Mouse (Mus musculus): Measurements from ENCODE around the gene Rffl. TPM values are rescaled to one million over a fixed set of nuclear protein-coding genes. Genes with fewer than 3 reads are reported as not detected.
"Not testable (repeated sequence)": the region's sequence is repeated elsewhere in the genome, so short reads cannot be mapped to it uniquely, and the experiment has no call there.

Gene Rffl
- polyA plus RNA-seq, 1 experiment from 2014 or later, result 9.7 TPM

DNA sequence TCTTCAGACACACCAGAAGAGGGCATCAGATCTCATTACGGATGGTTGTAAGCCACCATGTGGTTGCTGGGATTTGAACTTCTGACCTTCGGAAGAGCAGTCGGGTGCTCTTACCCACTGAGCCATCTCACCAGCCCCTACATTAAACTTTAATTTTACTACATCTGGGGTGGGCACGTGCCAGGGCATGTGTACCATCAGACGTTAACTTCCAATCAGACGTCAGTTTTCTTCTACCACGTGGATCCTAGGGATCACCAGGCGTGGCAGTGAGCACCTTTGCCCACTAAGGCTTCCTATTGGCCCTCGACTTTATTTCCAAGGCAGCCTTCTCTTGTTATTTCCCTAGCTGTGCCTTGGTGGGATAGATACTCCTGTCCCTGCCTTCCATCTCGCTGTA, 38.6 kb downstream of the Rffl start:
- DNase-seq (ENCODE audit: low spot score), result not testable (repeated sequence)

GRCm38 (mm10) chr11:82831008-82831893, 39.8 kb downstream of the Rffl start:
- Histone ChIP-seq H3K27ac (replicated peaks; ENCODE audit: low read depth, low read length) (0 out of 2 replicates have a peak overlapping the region, but pooled peaks have one; percentile 7), H3K4me3 (ENCODE audit: low read depth, low read length) (no peak overlapping the region), H3K4me1 (ENCODE audit: control insufficient read depth, insufficient read depth, low read length) (peaks cover 10% of the 10 kb centered on the region), H3K4me2 (ENCODE audit: low read depth, low read length) (peak overlapping the region; percentile 38), H3K27me3 (replicated peaks; ENCODE audit: control insufficient read depth, insufficient read depth, low read length) (no peaks in the 10 kb centered on the region), H3K36me3 (ENCODE audit: control insufficient read depth, insufficient read depth, low read length) (no peaks in the 10 kb centered on the region), H3K9me3 (ENCODE audit: control insufficient read depth, low read length) (no peaks in the 10 kb centered on the region), H3K9ac (ENCODE audit: low read depth, low read length) (peak overlapping the region; percentile 30; the same call in 1 of the 2 replicates)
- ATAC-seq (ENCODE audit: low read depth) (peak; percentile 65; the same call in 1 of the 2 replicates), DNase-seq (ENCODE audit: low spot score) (peak; percentile 64)
- WGBS, result 9% methylated on average over 10 of the region's 10 CpGs

More for the DNA sequence above, 38.6 kb downstream of the Rffl start:
- WGBS, result 74% methylated on average over 10 of the region's 10 CpGs
- H3K27ac ChIP-seq (replicated peaks; ENCODE audit: low read depth, low read length); H3K27me3 ChIP-seq (replicated peaks; ENCODE audit: control insufficient read depth, insufficient read depth, low read length); H3K36me3 ChIP-seq (ENCODE audit: control insufficient read depth, insufficient read depth, low read length); ATAC-seq (ENCODE audit: low read depth); H3K4me3 ChIP-seq (ENCODE audit: low read depth, low read length); H3K9ac ChIP-seq (ENCODE audit: low read depth, low read length); H3K9me3 ChIP-seq (ENCODE audit: control insufficient read depth, low read length); H3K4me1 ChIP-seq (ENCODE audit: control insufficient read depth, insufficient read depth, low read length); H3K4me2 ChIP-seq (ENCODE audit: low read depth, low read length): not testable (repeated sequence)

GRCm38 (mm10) chr11:82826818-82827217, 44.2 kb downstream of the Rffl start:
- Histone ChIP-seq H3K4me3 (ENCODE audit: low read depth, low read length) (no peak overlapping the region), H3K9ac (ENCODE audit: low read depth, low read length) (no peak overlapping the region), H3K27ac (replicated peaks; ENCODE audit: low read depth, low read length) (no peak overlapping the region), H3K27me3 (replicated peaks; ENCODE audit: control insufficient read depth, insufficient read depth, low read length) (no peaks in the 10 kb centered on the region), H3K9me3 (ENCODE audit: control insufficient read depth, low read length) (no peaks in the 10 kb centered on the region), H3K36me3 (ENCODE audit: control insufficient read depth, insufficient read depth, low read length) (no peaks in the 10 kb centered on the region), H3K4me2 (ENCODE audit: low read depth, low read length) (no peak overlapping the region), H3K4me1 (ENCODE audit: control insufficient read depth, insufficient read depth, low read length) (peaks cover 9% of the 10 kb centered on the region)
- ATAC-seq (ENCODE audit: low read depth) (no peak), DNase-seq (ENCODE audit: low spot score) (no peak)

DNA sequence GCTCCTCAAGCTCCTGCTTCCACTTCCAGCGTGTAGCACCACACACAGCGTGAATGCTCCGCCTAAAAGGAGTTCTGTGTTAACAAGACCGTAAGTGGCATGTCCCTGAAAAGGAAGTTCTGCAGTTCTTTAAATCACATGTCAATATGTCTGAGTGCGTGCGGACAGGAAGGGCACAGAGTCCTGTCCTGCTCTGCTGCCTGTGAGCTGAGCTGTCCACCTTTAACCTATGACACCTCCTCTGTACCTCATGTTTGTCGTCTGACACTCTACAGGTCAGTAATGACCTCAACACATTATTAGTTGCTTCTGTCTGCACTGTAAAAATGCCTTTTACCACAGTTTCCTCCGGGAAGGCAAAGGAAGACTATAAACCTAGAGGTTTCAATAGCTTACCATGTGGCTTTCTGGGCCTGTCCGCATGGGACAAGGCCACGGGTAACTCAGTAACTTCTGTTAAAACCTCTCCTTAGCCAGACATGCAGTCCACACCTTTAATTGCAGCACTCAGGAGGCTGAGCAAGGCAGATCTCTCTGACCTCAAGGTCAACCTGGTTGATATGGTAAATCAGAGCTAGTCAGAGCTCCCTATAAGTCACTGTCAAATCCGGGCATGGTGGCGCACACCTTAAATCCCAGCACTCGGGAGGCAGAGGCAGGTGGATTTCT, 50.1 kb downstream of the Rffl start:
- Histone ChIP-seq H3K27me3 (replicated peaks; ENCODE audit: control insufficient read depth, insufficient read depth, low read length) (no peaks in the 10 kb centered on the region), H3K4me2 (ENCODE audit: low read depth, low read length) (no peak overlapping the region), H3K9me3 (ENCODE audit: control insufficient read depth, low read length) (no peaks in the 10 kb centered on the region), H3K27ac (replicated peaks; ENCODE audit: low read depth, low read length) (no peak overlapping the region), H3K36me3 (ENCODE audit: control insufficient read depth, insufficient read depth, low read length) (no peaks in the 10 kb centered on the region), H3K9ac (ENCODE audit: low read depth, low read length) (no peak overlapping the region), H3K4me3 (ENCODE audit: low read depth, low read length) (no peak overlapping the region), H3K4me1 (ENCODE audit: control insufficient read depth, insufficient read depth, low read length) (no peaks in the 10 kb centered on the region)
- WGBS, result 77% methylated on average over 13 of the region's 13 CpGs
- ATAC-seq (ENCODE audit: low read depth) (no peak), DNase-seq (ENCODE audit: low spot score) (no peak)

GRCm38 (mm10) chr11:82819350-82819749, 51.7 kb downstream of the Rffl start:
- no peaks in the 10 kb centered on the region for H3K9me3 ChIP-seq (ENCODE audit: control insufficient read depth, low read length)

GRCm38 (mm10) chr11:82808485-82808884, 62.5 kb downstream of the Rffl start:
- H3K4me2 ChIP-seq (ENCODE audit: low read depth, low read length), result no peak overlapping the region
- H3K36me3 ChIP-seq (ENCODE audit: control insufficient read depth, insufficient read depth, low read length), result peaks cover 3% of the 10 kb centered on the region; the same call in 1 of the 2 replicates
- H3K9ac ChIP-seq (ENCODE audit: low read depth, low read length), result no peak overlapping the region
- WGBS, result 73% methylated on average over 5 of the region's 5 CpGs
- no peaks in the 10 kb centered on the region for H3K4me1 ChIP-seq (ENCODE audit: control insufficient read depth, insufficient read depth, low read length)
- no peak overlapping the region for H3K4me3 ChIP-seq (ENCODE audit: low read depth, low read length)
- ATAC-seq (ENCODE audit: low read depth) (no peak), DNase-seq (ENCODE audit: low spot score) (no peak)
- no peaks in the 10 kb centered on the region for H3K9me3 ChIP-seq (ENCODE audit: control insufficient read depth, low read length)
- H3K27ac ChIP-seq (replicated peaks; ENCODE audit: low read depth, low read length), result no peak overlapping the region
- no peaks in the 10 kb centered on the region for H3K27me3 ChIP-seq (replicated peaks; ENCODE audit: control insufficient read depth, insufficient read depth, low read length)

More at GRCm38 (mm10) chr11:82819350-82819749, 51.7 kb downstream of the Rffl start:
- H3K4me3 ChIP-seq (ENCODE audit: low read depth, low read length), result no peak overlapping the region
- ATAC-seq (ENCODE audit: low read depth) (no peak), DNase-seq (ENCODE audit: low spot score) (peak; percentile 33)
- H3K4me1 ChIP-seq (ENCODE audit: control insufficient read depth, insufficient read depth, low read length), result no peaks in the 10 kb centered on the region
- no peak overlapping the region for H3K4me2 ChIP-seq (ENCODE audit: low read depth, low read length)
- H3K36me3 ChIP-seq (ENCODE audit: control insufficient read depth, insufficient read depth, low read length), result no peaks in the 10 kb centered on the region
- no peaks in the 10 kb centered on the region for H3K27me3 ChIP-seq (replicated peaks; ENCODE audit: control insufficient read depth, insufficient read depth, low read length)
- H3K9ac ChIP-seq (ENCODE audit: low read depth, low read length), result no peak overlapping the region
- no peak overlapping the region for H3K27ac ChIP-seq (replicated peaks; ENCODE audit: low read depth, low read length)
- 63% methylated on average over 4 of the region's 4 CpGs for WGBS

DNA sequence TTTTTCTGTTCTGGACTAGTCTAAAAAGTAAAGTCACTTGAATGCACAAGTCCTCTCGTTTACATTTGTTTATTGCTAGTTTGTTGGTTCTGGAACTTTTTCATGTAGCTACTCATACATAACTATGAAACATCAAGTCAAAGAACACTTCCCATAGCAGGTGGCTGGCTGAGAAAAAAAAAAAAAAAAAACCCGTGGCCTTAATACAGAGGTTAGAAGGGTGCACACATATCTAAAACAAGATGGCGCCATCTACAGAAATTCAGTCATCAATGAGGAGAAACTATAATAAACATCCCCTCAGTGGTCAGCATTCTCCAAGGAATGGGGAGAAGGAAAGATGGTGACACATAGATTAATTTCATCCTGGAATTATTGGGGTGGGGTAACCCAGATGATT, 63.6 kb downstream of the Rffl start:
- Histone ChIP-seq H3K27ac (replicated peaks; ENCODE audit: low read depth, low read length) (no peak overlapping the region), H3K4me1 (ENCODE audit: control insufficient read depth, insufficient read depth, low read length) (no peaks in the 10 kb centered on the region), H3K27me3 (replicated peaks; ENCODE audit: control insufficient read depth, insufficient read depth, low read length) (no peaks in the 10 kb centered on the region), H3K9me3 (ENCODE audit: control insufficient read depth, low read length) (no peaks in the 10 kb centered on the region), H3K36me3 (ENCODE audit: control insufficient read depth, insufficient read depth, low read length) (peaks cover 14% of the 10 kb centered on the region), H3K4me3 (ENCODE audit: low read depth, low read length) (no peak overlapping the region), H3K9ac (ENCODE audit: low read depth, low read length) (no peak overlapping the region), H3K4me2 (ENCODE audit: low read depth, low read length) (no peak overlapping the region)
- 75% methylated on average over 3 of the region's 3 CpGs for WGBS
- no peak for DNase-seq (ENCODE audit: low spot score)
- ATAC-seq (ENCODE audit: low read depth), result no peak

- Histone ChIP-seq H3K9me3 (ENCODE audit: control insufficient read depth, low read length) (no peaks in the 10 kb centered on the region), H3K4me3 (ENCODE audit: low read depth, low read length) (no peak overlapping the region), H3K9ac (ENCODE audit: low read depth, low read length) (no peak overlapping the region), H3K27ac (replicated peaks; ENCODE audit: low read depth, low read length) (no peak overlapping the region), H3K27me3 (replicated peaks; ENCODE audit: control insufficient read depth, insufficient read depth, low read length) (no peaks in the 10 kb centered on the region), H3K4me1 (ENCODE audit: control insufficient read depth, insufficient read depth, low read length) (no peaks in the 10 kb centered on the region), H3K4me2 (ENCODE audit: low read depth, low read length) (no peak overlapping the region), H3K36me3 (ENCODE audit: control insufficient read depth, insufficient read depth, low read length) (peaks cover 21% of the 10 kb centered on the region)
- 78% methylated on average over 3 of the region's 3 CpGs for WGBS
- no peak for DNase-seq (ENCODE audit: low spot score)
- ATAC-seq (ENCODE audit: low read depth), result no peak
Observed at GRCm38 (mm10) chr11:82806656-82807055, 64.4 kb downstream of the Rffl start.

Measured in embryonic facial prominence, embryonic 14.5 days (tissue).